Mouse (Mus musculus): ENCODE measurements around the gene Naa20. TPM values are rescaled to one million over a fixed set of nuclear protein-coding genes. Genes with fewer than 3 reads are reported as not detected.
A peak's percentile ranks its signal among the peaks of the same experiment; 100 is the strongest.
"Not testable (repeated sequence)": the region's sequence is repeated elsewhere in the genome, so short reads cannot be mapped to it uniquely, and the experiment has no call there.

The Naa20 gene
- polyA plus RNA-seq, 1 experiment from 2014 or later = 152 TPM

- peaks cover 5% of the 10 kb centered on the region; the same call in 1 of the 2 replicates for H3K36me3 ChIP-seq
- H3K27ac ChIP-seq = no peak overlapping the region
- 90% methylated on average over 2 of the region's 2 CpGs for WGBS
- H3K4me1 ChIP-seq = peaks cover 20% of the 10 kb centered on the region
- no peak overlapping the region for H3K4me3 ChIP-seq
- no peaks in the 10 kb centered on the region for H3K27me3 ChIP-seq (ENCODE audit: low read depth, poor library complexity, severe bottlenecking)
- DNase-seq (ENCODE audit: low spot score) = no peak
- no peaks in the 10 kb centered on the region for H3K9me3 ChIP-seq (replicated peaks)
Measured at GRCm38 (mm10) chr2:145890571-145890970, 11.3 kb upstream of the Naa20 start.

GRCm38 (mm10) chr2:145893756-145894155 is 8.1 kb upstream of the Naa20 start:
- no peak for DNase-seq (ENCODE audit: low spot score)
- Histone ChIP-seq H3K4me1 (peaks cover 4% of the 10 kb centered on the region; the same call in 1 of the 2 replicates), H3K36me3 (no peaks in the 10 kb centered on the region), H3K27me3 (ENCODE audit: low read depth, poor library complexity, severe bottlenecking) (no peaks in the 10 kb centered on the region), H3K9me3 (replicated peaks) (no peaks in the 10 kb centered on the region), H3K4me3 (no peak overlapping the region), H3K27ac (no peak overlapping the region)
- 98% methylated on average over 6 of the region's 6 CpGs for WGBS

GRCm38 (mm10) chr2:145898106-145898505 is 3.8 kb upstream of the Naa20 start:
- 87% methylated on average over 9 of the region's 9 CpGs for WGBS
- Histone ChIP-seq H3K27ac (no peak overlapping the region), H3K9me3 (replicated peaks) (no peaks in the 10 kb centered on the region), H3K27me3 (ENCODE audit: low read depth, poor library complexity, severe bottlenecking) (no peaks in the 10 kb centered on the region), H3K4me3 (no peak overlapping the region), H3K4me1 (peaks cover 5% of the 10 kb centered on the region; the same call in 1 of the 2 replicates), H3K36me3 (no peaks in the 10 kb centered on the region)
- no peak for DNase-seq (ENCODE audit: low spot score)

DNA sequence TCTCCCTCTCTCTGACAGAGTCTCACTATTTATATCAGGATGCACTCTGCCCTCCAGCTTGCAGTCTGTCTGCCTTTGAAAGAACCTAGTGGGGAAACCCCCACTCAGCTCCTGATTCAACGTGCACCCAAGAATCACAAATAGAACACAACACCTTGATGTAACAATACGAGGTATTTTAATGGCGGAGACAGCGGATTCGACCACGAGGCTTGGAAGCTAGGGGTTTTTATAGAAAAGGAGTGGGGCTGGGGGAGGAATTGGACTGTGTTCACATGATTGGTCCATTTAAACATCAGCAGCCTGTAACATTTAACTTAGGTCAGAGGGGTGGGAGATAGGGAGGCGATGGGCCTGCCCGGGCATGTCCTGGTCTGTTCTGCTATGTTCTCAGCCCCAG is 1.6 kb upstream of the Naa20 start:
- peaks cover 19% of the 10 kb centered on the region for H3K4me1 ChIP-seq
- H3K27me3 ChIP-seq (ENCODE audit: low read depth, poor library complexity, severe bottlenecking); H3K27ac ChIP-seq; H3K9me3 ChIP-seq (replicated peaks); H3K4me3 ChIP-seq; H3K36me3 ChIP-seq; DNase-seq (ENCODE audit: low spot score): not testable (repeated sequence)
- 87% methylated on average over 8 of the region's 8 CpGs for WGBS

DNA sequence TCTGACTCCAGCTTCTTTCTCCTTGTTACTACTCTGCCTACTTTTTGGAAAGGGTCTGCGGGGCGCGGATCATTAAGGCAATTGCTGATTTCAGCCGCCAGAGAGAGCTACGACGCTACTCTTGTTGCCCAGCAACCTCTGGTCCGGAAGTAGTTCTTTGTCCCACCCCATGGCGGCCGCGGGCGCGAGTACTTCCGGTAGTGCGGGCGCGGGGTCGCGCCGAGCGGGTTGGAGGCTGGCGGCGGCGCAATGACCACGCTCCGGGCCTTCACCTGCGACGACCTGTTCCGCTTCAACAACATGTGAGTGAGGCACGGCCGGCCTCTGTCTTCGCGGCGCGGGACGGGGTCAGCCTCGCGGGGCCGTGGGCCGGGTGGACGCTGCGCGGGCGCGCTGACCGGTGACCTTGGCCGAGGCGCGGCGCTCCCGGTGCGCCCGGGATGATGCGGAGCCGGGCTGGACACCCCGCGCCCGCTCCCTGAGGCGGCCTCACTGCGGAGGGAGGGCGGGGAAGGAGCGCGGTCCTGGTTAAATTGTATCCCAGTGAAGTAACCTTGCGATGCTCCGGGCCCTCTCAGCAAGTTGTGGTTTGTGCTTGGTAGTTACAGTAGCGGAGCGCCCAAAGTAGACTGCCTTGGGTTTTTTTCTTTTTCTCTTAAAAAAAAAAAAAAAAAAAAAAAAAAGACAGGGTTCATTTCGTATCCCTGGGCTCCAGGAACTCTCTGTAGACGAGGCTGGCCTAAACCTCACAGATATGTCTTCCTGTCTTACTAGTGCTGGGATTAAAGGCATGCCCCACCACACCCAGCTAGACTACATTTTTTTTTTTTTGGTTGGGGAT is 1.4 kb downstream of the Naa20 start:
- no peaks in the 10 kb centered on the region for H3K9me3 ChIP-seq (replicated peaks)
- WGBS = under 1% methylated on average over 68 of the region's 68 CpGs
- H3K4me1 ChIP-seq = peaks cover 20% of the 10 kb centered on the region
- H3K27ac ChIP-seq = peak overlapping the region; percentile 97
- H3K4me3 ChIP-seq = peak overlapping the region; percentile 97
- H3K36me3 ChIP-seq = peaks cover 21% of the 10 kb centered on the region
- DNase-seq (ENCODE audit: low spot score) = peak; percentile 94
- no peaks in the 10 kb centered on the region for H3K27me3 ChIP-seq (ENCODE audit: low read depth, poor library complexity, severe bottlenecking)

GRCm38 (mm10) chr2:145903983-145904616 is 2.2 kb downstream of the Naa20 start:
- Histone ChIP-seq H3K9me3 (replicated peaks) (no peaks in the 10 kb centered on the region), H3K27me3 (ENCODE audit: low read depth, poor library complexity, severe bottlenecking) (no peaks in the 10 kb centered on the region), H3K4me3 (peak overlapping the region; percentile 97), H3K27ac (0 out of 2 replicates have a peak overlapping the region, but pooled peaks have one; percentile 97), H3K4me1 (peaks cover 20% of the 10 kb centered on the region), H3K36me3 (peaks cover 30% of the 10 kb centered on the region)
- no peak for DNase-seq (ENCODE audit: low spot score)
- WGBS = 37% methylated on average over 12 of the region's 12 CpGs

DNA sequence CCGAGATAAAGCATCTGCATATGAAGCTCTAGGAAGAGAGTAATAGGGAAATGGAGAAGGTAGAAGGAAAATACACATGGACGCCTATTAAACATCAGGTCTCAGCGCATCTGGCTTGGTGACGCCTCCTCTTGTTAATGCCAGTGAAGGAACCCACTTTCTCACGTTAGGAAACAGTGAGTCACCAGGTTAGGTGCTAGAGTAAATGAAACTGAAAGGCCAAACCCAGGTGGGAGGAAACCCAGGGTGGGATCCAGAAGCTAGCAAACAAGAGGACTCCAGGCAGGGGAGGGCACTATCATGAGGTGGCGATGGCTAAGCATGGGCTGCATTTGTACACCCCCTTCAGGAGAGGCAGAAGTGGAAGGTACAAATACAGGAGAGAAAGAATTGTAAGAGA is 3.3 kb downstream of the Naa20 start:
- no peak for DNase-seq (ENCODE audit: low spot score)
- no peak overlapping the region for H3K4me3 ChIP-seq
- 85% methylated on average over 6 of the region's 6 CpGs for WGBS
- H3K27ac ChIP-seq = no peak overlapping the region
- H3K36me3 ChIP-seq = peaks cover 40% of the 10 kb centered on the region
- H3K9me3 ChIP-seq (replicated peaks) = no peaks in the 10 kb centered on the region
- H3K27me3 ChIP-seq (ENCODE audit: low read depth, poor library complexity, severe bottlenecking) = no peaks in the 10 kb centered on the region
- H3K4me1 ChIP-seq = peaks cover 20% of the 10 kb centered on the region

DNA sequence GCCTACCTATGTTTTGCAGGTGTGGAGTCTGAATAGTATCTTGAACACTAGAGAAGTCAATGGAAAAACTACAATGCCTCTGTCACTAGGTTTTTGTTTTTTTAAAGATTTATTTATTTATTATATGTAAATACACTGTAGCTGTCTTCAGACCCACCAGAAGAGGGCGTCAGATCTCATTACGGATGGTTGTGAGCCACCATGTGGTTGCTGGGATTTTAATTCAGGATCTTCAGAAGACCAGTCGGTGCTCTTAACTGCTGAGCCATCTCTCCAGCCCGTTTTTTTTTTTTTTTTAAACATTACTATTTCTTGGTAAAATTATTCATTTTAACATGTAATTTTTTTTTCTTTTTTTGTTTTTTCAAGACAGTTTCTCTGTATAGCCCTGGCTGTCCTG is 4.0 kb downstream of the Naa20 start:
- H3K36me3 ChIP-seq = peaks cover 47% of the 10 kb centered on the region
- H3K9me3 ChIP-seq (replicated peaks); H3K4me3 ChIP-seq; H3K27me3 ChIP-seq (ENCODE audit: low read depth, poor library complexity, severe bottlenecking); H3K27ac ChIP-seq; DNase-seq (ENCODE audit: low spot score): not testable (repeated sequence)
- WGBS = 54% methylated on average over 4 of the region's 4 CpGs
- peaks cover 20% of the 10 kb centered on the region for H3K4me1 ChIP-seq

DNA sequence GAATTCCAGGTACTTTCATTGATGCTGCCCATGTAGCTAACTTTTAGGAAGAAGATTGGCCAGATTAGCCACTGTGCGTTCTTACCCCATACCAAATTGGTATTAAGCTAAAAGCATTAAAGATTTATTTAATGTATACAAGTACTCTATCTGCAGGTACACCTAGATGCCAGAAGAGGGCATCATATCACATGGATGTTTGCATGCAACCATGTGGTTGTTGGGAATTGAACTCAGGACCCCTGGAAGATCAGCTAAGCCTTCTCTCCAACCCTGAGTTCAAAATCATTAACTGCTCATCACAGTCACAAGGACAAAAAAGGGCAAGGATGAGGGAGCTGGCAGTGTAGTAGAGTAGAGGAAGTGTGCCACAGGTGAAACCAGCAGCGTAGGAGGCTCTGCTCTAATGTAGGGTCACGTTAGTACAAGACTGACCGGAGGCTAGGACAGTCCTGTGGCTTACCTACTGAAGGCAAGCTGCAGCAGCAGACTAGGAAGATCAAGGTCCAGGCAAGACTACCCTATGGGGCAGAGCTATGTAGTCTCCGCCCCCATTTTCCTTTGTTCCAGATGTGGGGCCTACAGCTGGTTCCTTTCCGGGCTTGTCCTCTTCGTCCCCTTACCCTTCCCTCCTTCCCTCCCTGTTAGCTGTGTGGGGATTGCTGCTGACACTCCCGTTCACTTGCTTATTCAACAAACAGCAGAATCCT is 19.2 kb downstream of the Naa20 start:
- Histone ChIP-seq H3K4me1 (no peaks in the 10 kb centered on the region), H3K9me3 (replicated peaks) (no peaks in the 10 kb centered on the region), H3K27me3 (ENCODE audit: low read depth, poor library complexity, severe bottlenecking) (no peaks in the 10 kb centered on the region), H3K27ac (no peak overlapping the region), H3K36me3 (peaks cover 99% of the 10 kb centered on the region), H3K4me3 (no peak overlapping the region)
- 85% methylated on average over 8 of the region's 8 CpGs for WGBS
- DNase-seq (ENCODE audit: low spot score) = no peak

DNA sequence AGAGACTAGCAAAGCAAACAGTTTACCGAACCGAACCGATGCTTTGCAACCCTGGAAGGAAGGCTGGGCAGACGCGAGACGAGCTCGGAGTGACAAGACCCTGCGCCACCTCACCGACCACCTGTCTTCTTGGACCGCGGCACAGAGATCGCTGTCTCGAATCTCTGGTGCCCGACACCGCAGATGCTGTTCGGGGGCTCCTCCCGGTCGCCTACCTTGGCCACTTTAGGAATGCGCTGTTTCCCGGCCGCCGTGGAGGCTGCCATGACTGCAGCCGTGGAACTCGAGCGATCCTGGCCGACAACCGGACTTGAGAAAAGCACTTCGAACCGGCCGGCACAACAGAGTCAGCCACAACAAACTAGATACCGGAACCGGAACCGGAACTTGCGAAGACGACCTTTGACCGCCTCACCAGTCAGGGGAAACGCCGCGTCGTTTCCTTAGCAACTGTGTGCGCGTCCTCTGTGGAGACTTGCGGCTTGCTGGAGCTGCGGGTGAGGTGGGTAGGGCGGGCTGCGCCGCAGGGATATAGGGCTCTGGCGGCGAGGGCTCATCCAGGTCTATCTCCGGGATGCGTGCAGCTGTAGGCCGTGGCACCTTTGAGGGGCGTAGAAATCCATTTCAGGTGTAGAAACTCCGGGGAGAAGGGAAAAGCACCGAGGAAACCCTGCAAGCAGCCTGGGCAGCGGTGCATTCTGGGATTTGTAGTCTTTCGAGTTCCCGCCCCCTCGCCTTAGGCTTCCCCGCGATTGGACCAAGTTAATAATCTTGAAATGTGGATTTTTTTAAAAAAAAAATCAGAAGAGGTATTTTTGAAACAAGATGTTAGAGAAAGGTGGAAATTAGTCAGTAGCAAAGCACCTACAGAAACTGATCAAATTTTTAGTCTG is 32.7 kb downstream of the Naa20 start, which contains the start of the genes Cfap61 and Crnkl1:
Gene Cfap61, plus strand, starts transcription at position 446 of the 893 bp plus-strand sequence.
Gene Crnkl1, minus strand, starts transcription at position 676 of the 893 bp plus-strand sequence.
- under 1% methylated on average over 61 of the region's 61 CpGs for WGBS
- Histone ChIP-seq H3K9me3 (replicated peaks) (no peaks in the 10 kb centered on the region), H3K4me3 (peak within 1 kb of the TSS; percentile 91), H3K4me1 (peaks cover 8% of the 10 kb centered on the region), H3K36me3 (peaks cover 32% of the 10 kb centered on the region), H3K27me3 (ENCODE audit: low read depth, poor library complexity, severe bottlenecking) (no peaks in the 10 kb centered on the region), H3K27ac (peak within 1 kb of the TSS; percentile 42)
- peak; percentile 96 for DNase-seq (ENCODE audit: low spot score)

GRCm38 (mm10) chr2:145936975-145937374 is 35.1 kb downstream of the Naa20 start:
- H3K27ac ChIP-seq = no peak overlapping the region
- H3K4me1 ChIP-seq = peaks cover 8% of the 10 kb centered on the region
- peaks cover 8% of the 10 kb centered on the region for H3K36me3 ChIP-seq
- no peak overlapping the region for H3K4me3 ChIP-seq
- no peaks in the 10 kb centered on the region for H3K27me3 ChIP-seq (ENCODE audit: low read depth, poor library complexity, severe bottlenecking)
- WGBS = 88% methylated on average over 8 of the region's 8 CpGs
- no peaks in the 10 kb centered on the region for H3K9me3 ChIP-seq (replicated peaks)
- no peak for DNase-seq (ENCODE audit: low spot score)

DNA sequence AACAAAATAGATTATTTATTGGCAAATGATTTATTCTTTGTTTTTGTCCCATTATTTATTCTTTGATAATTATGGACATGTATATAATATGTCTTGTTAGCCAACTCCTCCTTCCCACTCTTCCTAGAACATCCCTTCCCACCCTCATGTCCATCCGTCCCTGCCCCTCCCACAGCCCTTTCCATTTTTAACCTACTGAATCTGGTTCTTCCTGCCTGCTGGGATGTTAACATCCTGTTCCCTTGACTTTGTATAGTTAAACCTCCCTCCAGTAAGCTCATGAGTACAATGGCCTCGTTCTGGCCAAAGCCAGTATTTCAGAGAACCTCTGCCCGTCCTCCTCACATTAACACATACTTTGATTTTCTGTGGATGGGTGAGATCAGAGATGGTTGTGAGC is 39.5 kb downstream of the Naa20 start:
- no peaks in the 10 kb centered on the region for H3K4me1 ChIP-seq
- no peaks in the 10 kb centered on the region for H3K36me3 ChIP-seq
- 71% methylated on average over 3 of the region's 3 CpGs for WGBS
- H3K27ac ChIP-seq = no peak overlapping the region
- H3K27me3 ChIP-seq (ENCODE audit: low read depth, poor library complexity, severe bottlenecking) = no peaks in the 10 kb centered on the region
- H3K4me3 ChIP-seq = no peak overlapping the region
- DNase-seq (ENCODE audit: low spot score) = no peak
- H3K9me3 ChIP-seq (replicated peaks) = no peaks in the 10 kb centered on the region
